Mouse (Mus musculus) small intestine, adult 2 months (tissue): Measurements from ENCODE around the gene Uhmk1. TPM values are rescaled to one million over a fixed set of nuclear protein-coding genes. Genes with fewer than 3 reads are reported as not detected.

Experiments used
- H3K27ac ChIP-seq: fragments of 200-500 bp; 2 replicates; pipeline ENCODE4 v1.5.1; 2012; ENCODE audit warnings: low read depth, low read length, control low read depth, inconsistent platforms; ENCODE audit not compliant: insufficient read depth
- H3K27me3 ChIP-seq: fragments of 200-500 bp; 2 replicates; pipeline ENCODE4 v1.6.1; 2012; ENCODE audit warnings: mild to moderate bottlenecking, moderate library complexity, low read length, inconsistent platforms; ENCODE audit not compliant: control insufficient read depth, insufficient read depth
- H3K36me3 ChIP-seq: fragments of 200-500 bp; 2 replicates; pipeline ENCODE4 v1.6.1; 2012; ENCODE audit warnings: mild to moderate bottlenecking, low read length, control low read depth, inconsistent platforms; ENCODE audit not compliant: control insufficient read depth, insufficient read depth
- H3K4me1 ChIP-seq: fragments of 200-500 bp; 2 replicates; pipeline ENCODE4 v1.6.1; 2012; ENCODE audit warnings: low read length, inconsistent platforms, mixed read lengths; ENCODE audit not compliant: control insufficient read depth, insufficient read depth, insufficient read length
- H3K4me3 ChIP-seq: fragments of 200-500 bp; 2 replicates; pipeline ENCODE4 v1.5.1; 2012; ENCODE audit warnings: low read depth, mild to moderate bottlenecking, control low read depth, inconsistent platforms, low read length, moderate library complexity
- CTCF ChIP-seq: fragments of 200-500 bp; IDR thresholded peaks from 2 replicates; pipeline ENCODE4 v1.5.1; 2012; ENCODE audit warnings: low read depth, mild to moderate bottlenecking, control low read depth, inconsistent platforms, low read length, moderate library complexity, mixed read lengths; ENCODE audit not compliant: insufficient replicate concordance, insufficient read length; ENCODE audit errors: extremely low read depth
- POLR2A ChIP-seq: fragments of 200-500 bp; IDR thresholded peaks from 2 replicates; pipeline ENCODE4 v1.6.1; 2012; ENCODE audit warnings: low read depth, mild to moderate bottlenecking, control low read depth, inconsistent platforms, low read length, moderate library complexity
- WGBS: fragments of 180-500 bp; shearing (Covaris S2); methylation state at CpG from one replicate; pipeline ENCODE4 v1.1.7; 2018; 5-methylcytosine and 5-hydroxymethylcytosine counted together
- polyA plus RNA-seq: library from polyadenylated mRNA; depleted of rRNA; stranded (reverse); fragments of >200 nt; gene quantifications from 2 replicates; pipeline ENCODE4 v1.2.3, GENCODE M21; 2012

The Uhmk1 gene
- polyA plus RNA-seq, 1 experiment = 4.5 TPM

DNA sequence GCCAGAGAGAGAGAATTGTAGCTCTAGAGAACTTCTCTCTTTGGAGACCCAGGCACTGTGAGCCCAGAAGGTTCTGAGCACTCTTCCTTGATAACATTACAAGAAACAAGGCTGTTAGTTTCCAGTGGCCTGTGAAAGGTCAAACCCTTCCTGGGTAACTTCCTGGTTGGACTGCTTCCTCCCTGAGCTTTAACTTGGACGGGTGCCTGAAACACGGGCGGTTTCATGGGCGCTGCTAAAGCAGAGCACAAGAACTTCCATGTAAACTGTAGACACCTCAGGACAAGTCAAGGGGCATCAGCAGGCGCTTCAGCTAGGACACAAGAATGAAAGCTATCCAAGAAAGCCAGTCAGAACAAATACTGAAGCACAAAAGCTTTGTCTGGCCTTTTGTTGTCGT, 53.3 kb downstream of the Uhmk1 start:
- Histone ChIP-seq H3K4me1 (peaks cover 22% of the 10 kb centered on the region; the same call in 1 of the 2 replicates), H3K36me3 (peaks cover 52% of the 10 kb centered on the region), H3K4me3 (no peak overlapping the region), H3K27me3 (no peaks in the 10 kb centered on the region), H3K27ac (peak overlapping the region; percentile 23)
- 16% methylated on average over 6 of the region's 6 CpGs for WGBS
- TF ChIP-seq CTCF (no peak), POLR2A (no peak)

GRCm38 (mm10) chr1:170160397-170160938, 54.7 kb downstream of the Uhmk1 start:
- no peak for TF ChIP-seq CTCF
- no peak for TF ChIP-seq POLR2A
- 66% methylated on average over 3 of the region's 3 CpGs for WGBS

DNA sequence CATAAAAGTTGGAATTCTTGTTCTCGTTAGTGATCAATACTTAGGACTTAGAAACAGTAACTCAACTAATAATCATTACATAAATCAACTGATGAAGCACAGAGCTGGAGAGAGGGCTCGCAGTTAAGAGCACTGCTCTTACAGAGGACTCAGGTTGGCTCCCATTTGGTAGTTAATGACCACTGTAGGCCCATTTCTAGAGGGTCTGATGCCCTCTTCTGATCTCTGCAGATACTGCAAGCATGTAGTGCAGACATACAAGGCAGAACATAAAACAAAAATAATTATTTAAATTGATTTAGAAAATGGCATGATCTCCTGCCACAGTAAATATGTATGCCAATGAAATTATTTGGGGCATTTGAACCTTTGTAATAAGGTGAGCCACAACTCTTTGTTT, 55.5 kb downstream of the Uhmk1 start:
- 96% methylated on average over 2 of the region's 2 CpGs for WGBS
- H3K36me3 ChIP-seq = peaks cover 48% of the 10 kb centered on the region
- TF ChIP-seq CTCF (no peak), POLR2A (no peak)

More at GRCm38 (mm10) chr1:170160397-170160938, 54.7 kb downstream of the Uhmk1 start:
- Histone ChIP-seq H3K4me1 (peaks cover 20% of the 10 kb centered on the region; the same call in 1 of the 2 replicates), H3K36me3 (peaks cover 49% of the 10 kb centered on the region), H3K27me3 (no peaks in the 10 kb centered on the region), H3K27ac (no peak overlapping the region), H3K4me3 (no peak overlapping the region)

GRCm38 (mm10) chr1:170155761-170156160, 59.4 kb downstream of the Uhmk1 start:
- Histone ChIP-seq H3K27me3 (no peaks in the 10 kb centered on the region), H3K4me1 (peaks cover 3% of the 10 kb centered on the region; the same call in 1 of the 2 replicates), H3K27ac (no peak overlapping the region), H3K4me3 (no peak overlapping the region), H3K36me3 (peaks cover 57% of the 10 kb centered on the region)
- TF ChIP-seq CTCF (no peak), POLR2A (no peak)
- WGBS = 77% methylated on average over 5 of the region's 5 CpGs

More for the DNA sequence above, 55.5 kb downstream of the Uhmk1 start:
- H3K4me3 ChIP-seq = no peak overlapping the region
- no peak overlapping the region for H3K27ac ChIP-seq
- no peaks in the 10 kb centered on the region for H3K27me3 ChIP-seq
- peaks cover 20% of the 10 kb centered on the region; the same call in 1 of the 2 replicates for H3K4me1 ChIP-seq

- Histone ChIP-seq H3K36me3 (peaks cover 54% of the 10 kb centered on the region), H3K4me1 (no peaks in the 10 kb centered on the region; the same call in 1 of the 2 replicates), H3K27me3 (no peaks in the 10 kb centered on the region), H3K4me3 (no peak overlapping the region), H3K27ac (no peak overlapping the region)
- 82% methylated on average over 2 of the region's 2 CpGs for WGBS
- peak; percentile 48; the same call in 1 of the 2 replicates for TF ChIP-seq CTCF
- TF ChIP-seq POLR2A = no peak
Observed at GRCm38 (mm10) chr1:170155298-170155697, 59.9 kb downstream of the Uhmk1 start.

DNA sequence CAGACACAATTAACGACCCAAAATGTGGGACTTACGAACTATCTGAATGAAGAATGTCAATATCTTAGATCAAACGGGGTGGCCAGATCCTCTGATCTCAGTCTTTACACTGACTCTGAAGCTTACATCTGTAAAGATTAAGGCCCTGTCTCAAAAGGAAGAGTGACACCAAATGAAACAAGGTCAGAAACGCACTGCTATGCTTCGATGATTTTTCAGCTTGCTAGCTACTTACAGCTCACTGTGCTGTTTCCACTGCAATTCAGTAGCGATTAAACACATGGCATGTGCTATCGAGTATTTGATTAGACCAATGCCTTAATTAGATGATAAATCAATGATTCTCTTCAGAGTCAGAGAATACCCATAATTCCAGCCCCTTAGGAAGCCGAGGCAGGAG, 61.2 kb downstream of the Uhmk1 start:
- Histone ChIP-seq H3K27ac (no peak overlapping the region), H3K36me3 (peaks cover 60% of the 10 kb centered on the region), H3K4me3 (no peak overlapping the region), H3K27me3 (no peaks in the 10 kb centered on the region), H3K4me1 (no peaks in the 10 kb centered on the region)
- WGBS = 90% methylated on average over 8 of the region's 8 CpGs
- TF ChIP-seq CTCF (no peak), POLR2A (no peak)

DNA sequence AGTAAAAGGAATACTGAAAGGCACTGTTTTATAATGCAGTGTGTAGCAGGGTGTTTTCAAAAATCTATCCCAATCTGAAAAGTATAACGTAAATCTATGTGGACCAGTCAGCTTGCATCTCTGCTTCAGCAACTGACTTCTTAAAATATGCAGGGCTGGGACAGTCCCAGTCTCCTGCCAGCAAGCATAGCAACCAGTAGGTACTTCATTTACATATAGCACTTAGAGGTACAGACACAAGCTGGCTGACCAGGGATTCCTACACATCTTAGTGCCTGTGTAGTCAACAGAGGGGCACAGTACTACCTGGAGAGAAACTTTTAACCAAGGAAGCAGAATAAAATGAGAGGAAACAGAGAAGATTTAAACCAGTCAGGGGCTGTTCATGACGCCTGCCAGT, 62.6 kb downstream of the Uhmk1 start:
- Histone ChIP-seq H3K36me3 (peaks cover 58% of the 10 kb centered on the region), H3K4me3 (no peak overlapping the region), H3K4me1 (no peaks in the 10 kb centered on the region; the same call in 1 of the 2 replicates), H3K27ac (no peak overlapping the region), H3K27me3 (no peaks in the 10 kb centered on the region)
- no peak for TF ChIP-seq CTCF
- no peak for TF ChIP-seq POLR2A
- WGBS = 96% methylated on average over 2 of the region's 2 CpGs

DNA sequence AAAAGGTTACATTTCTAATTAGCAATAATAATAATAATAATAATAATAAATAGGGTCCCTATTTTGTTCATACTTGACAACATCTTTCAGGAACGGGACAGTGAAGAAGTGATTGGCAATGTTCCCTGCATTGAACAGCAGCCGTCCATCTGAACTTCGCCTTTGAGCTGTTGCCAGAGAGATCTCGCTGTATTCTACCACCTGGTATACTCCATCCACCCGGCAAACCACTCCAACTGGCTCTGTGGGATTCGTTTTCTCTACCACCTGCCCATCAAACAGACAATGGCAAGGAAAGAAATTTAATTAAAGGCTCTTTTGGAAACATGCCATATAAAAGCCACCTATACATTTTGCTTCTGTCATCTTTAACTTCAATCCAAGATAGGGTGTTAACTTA, 64.3 kb downstream of the Uhmk1 start:
- H3K4me1 ChIP-seq = no peaks in the 10 kb centered on the region; the same call in 1 of the 2 replicates
- WGBS = 60% methylated on average over 6 of the region's 6 CpGs
- no peak overlapping the region for H3K27ac ChIP-seq
- no peak overlapping the region for H3K4me3 ChIP-seq
- peaks cover 59% of the 10 kb centered on the region for H3K36me3 ChIP-seq
- H3K27me3 ChIP-seq = no peaks in the 10 kb centered on the region
- no peak for TF ChIP-seq CTCF
- TF ChIP-seq POLR2A = no peak
